Mouse (Mus musculus) neural tube, embryonic 14.5 days (tissue): ENCODE measurements around the gene Zcchc24. TPM values are rescaled to one million over a fixed set of nuclear protein-coding genes. Genes with fewer than 3 reads are reported as not detected.

ENCODE experiments used
- ATAC-seq: fragments of 200-750 bp; cut with Nextera tagmentation; 2 replicates; pipeline ENCODE4 v1.8.0; 2017; ENCODE audit warnings: low read depth, mild to moderate bottlenecking, moderate TSS enrichment, moderate library complexity
- H3K27ac ChIP-seq: fragments of 300-500 bp; sonication (generic); 2 replicates; pipeline ENCODE4 v1.5.1; 2014; ENCODE audit warnings: low read depth, mild to moderate bottlenecking, control low read depth, low read length, moderate library complexity, mixed read lengths
- H3K27me3 ChIP-seq: fragments of 300-500 bp; sonication (generic); 2 replicates; pipeline ENCODE4 v1.6.1; 2014; ENCODE audit warnings: low read length; ENCODE audit not compliant: control insufficient read depth, insufficient read depth
- H3K36me3 ChIP-seq: fragments of 300-500 bp; sonication (generic); 2 replicates; pipeline ENCODE4 v1.6.1; 2014; ENCODE audit warnings: low read length, mixed read lengths; ENCODE audit not compliant: control insufficient read depth, insufficient read depth
- H3K4me1 ChIP-seq: fragments of 300-500 bp; sonication (generic); 2 replicates; pipeline ENCODE4 v1.6.1; 2014; ENCODE audit warnings: low read length; ENCODE audit not compliant: control insufficient read depth, insufficient read depth
- H3K4me2 ChIP-seq: fragments of 300-500 bp; sonication (generic); 2 replicates; pipeline ENCODE4 v1.6.1; 2014; ENCODE audit warnings: mild to moderate bottlenecking, low read depth, low read length, control low read depth
- H3K4me3 ChIP-seq: fragments of 300-500 bp; sonication (generic); 2 replicates; pipeline ENCODE4 v1.5.1; 2014; ENCODE audit warnings: low read depth, low read length, control low read depth, mixed read lengths
- H3K9ac ChIP-seq: fragments of 300-500 bp; sonication (generic); replicated peaks from 2 replicates; pipeline ENCODE4 v1.6.1; 2014; ENCODE audit warnings: low read depth, mild to moderate bottlenecking, control low read depth, low read length, mixed read lengths
- H3K9me3 ChIP-seq: fragments of 300-500 bp; sonication (generic); 2 replicates; pipeline ENCODE4 v1.6.1; 2016; ENCODE audit warnings: low read length; ENCODE audit not compliant: control insufficient read depth
- WGBS: fragments of 180-500 bp; shearing (Covaris S2); extraction: QIAGEN DNeasy Blood & Tissue Kit; methylation state at CpG from one replicate; pipeline ENCODE4 v1.1.7; 2014; 5-methylcytosine and 5-hydroxymethylcytosine counted together
- polyA plus RNA-seq: library from polyadenylated mRNA; unstranded; fragments of >200 nt; fragmentation: Nextera tagmentation; extraction: Ambion mirVana; gene quantifications from 2 replicates; pipeline ENCODE4 v1.2.1, GENCODE M21; 2014

Zcchc24 gene
- polyA plus RNA-seq, 1 experiment from 2014 or later: 11.0 TPM

GRCm38 (mm10) chr14:25719371-25719770 lies 49.5 kb downstream of the Zcchc24 start:
- H3K36me3 ChIP-seq: no peaks in the 10 kb centered on the region
- no peak overlapping the region for H3K4me3 ChIP-seq
- WGBS: 60% methylated on average over 9 of the region's 9 CpGs
- H3K4me1 ChIP-seq: no peaks in the 10 kb centered on the region
- H3K27me3 ChIP-seq: no peaks in the 10 kb centered on the region
- no peaks in the 10 kb centered on the region for H3K9me3 ChIP-seq
- H3K4me2 ChIP-seq: no peak overlapping the region
- H3K27ac ChIP-seq: no peak overlapping the region
- no peak overlapping the region for H3K9ac ChIP-seq
- no peak for ATAC-seq

- Histone ChIP-seq H3K4me1 (no peaks in the 10 kb centered on the region), H3K9ac (no peak overlapping the region), H3K36me3 (no peaks in the 10 kb centered on the region), H3K4me3 (no peak overlapping the region), H3K27ac (no peak overlapping the region), H3K9me3 (no peaks in the 10 kb centered on the region), H3K4me2 (no peak overlapping the region), H3K27me3 (no peaks in the 10 kb centered on the region)
- 0% methylated on average over 2 of the region's 2 CpGs for WGBS
- ATAC-seq: no peak
Observed at GRCm38 (mm10) chr14:25718471-25718870, 50.4 kb downstream of the Zcchc24 start.

GRCm38 (mm10) chr14:25717718-25718117 lies 51.1 kb downstream of the Zcchc24 start:
- Histone ChIP-seq H3K9ac (no peak overlapping the region), H3K9me3 (no peaks in the 10 kb centered on the region), H3K27ac (no peak overlapping the region), H3K36me3 (no peaks in the 10 kb centered on the region), H3K27me3 (no peaks in the 10 kb centered on the region), H3K4me2 (no peak overlapping the region), H3K4me1 (no peaks in the 10 kb centered on the region), H3K4me3 (no peak overlapping the region)
- ATAC-seq: no peak
- 94% methylated on average over 8 of the region's 8 CpGs for WGBS

- H3K27me3 ChIP-seq: no peaks in the 10 kb centered on the region
- no peaks in the 10 kb centered on the region for H3K9me3 ChIP-seq
- H3K9ac ChIP-seq: no peak overlapping the region
- no peak overlapping the region for H3K4me3 ChIP-seq
- ATAC-seq: no peak
- 96% methylated on average over 1 of the region's 1 CpGs for WGBS
- no peaks in the 10 kb centered on the region for H3K4me1 ChIP-seq
- H3K4me2 ChIP-seq: no peak overlapping the region
- no peaks in the 10 kb centered on the region for H3K36me3 ChIP-seq
- no peak overlapping the region for H3K27ac ChIP-seq
Observed at GRCm38 (mm10) chr14:25716528-25716927, 52.3 kb downstream of the Zcchc24 start.

GRCm38 (mm10) chr14:25713443-25713842 lies 55.4 kb downstream of the Zcchc24 start:
- Histone ChIP-seq H3K36me3 (no peaks in the 10 kb centered on the region), H3K27me3 (no peaks in the 10 kb centered on the region), H3K9me3 (no peaks in the 10 kb centered on the region), H3K4me2 (no peak overlapping the region), H3K4me1 (peaks cover 4% of the 10 kb centered on the region; the same call in 1 of the 2 replicates), H3K27ac (no peak overlapping the region), H3K9ac (no peak overlapping the region), H3K4me3 (no peak overlapping the region)
- 12% methylated on average over 4 of the region's 4 CpGs for WGBS
- peak; percentile 44; the same call in 1 of the 2 replicates for ATAC-seq

- WGBS: 67% methylated on average over 8 of the region's 8 CpGs
- Histone ChIP-seq H3K9me3 (no peaks in the 10 kb centered on the region), H3K27me3 (no peaks in the 10 kb centered on the region), H3K36me3 (no peaks in the 10 kb centered on the region), H3K4me1 (peaks cover 5% of the 10 kb centered on the region; the same call in 1 of the 2 replicates), H3K4me3 (no peak overlapping the region), H3K4me2 (no peak overlapping the region), H3K27ac (no peak overlapping the region), H3K9ac (no peak overlapping the region)
- ATAC-seq: no peak
Observed at GRCm38 (mm10) chr14:25711602-25712001, 57.2 kb downstream of the Zcchc24 start.

GRCm38 (mm10) chr14:25711177-25711576 lies 57.7 kb downstream of the Zcchc24 start:
- Histone ChIP-seq H3K4me3 (no peak overlapping the region), H3K4me2 (no peak overlapping the region), H3K4me1 (peaks cover 5% of the 10 kb centered on the region; the same call in 1 of the 2 replicates), H3K27ac (no peak overlapping the region), H3K27me3 (no peaks in the 10 kb centered on the region), H3K9ac (no peak overlapping the region), H3K36me3 (no peaks in the 10 kb centered on the region), H3K9me3 (no peaks in the 10 kb centered on the region)
- 76% methylated on average over 7 of the region's 7 CpGs for WGBS
- ATAC-seq: no peak

- Histone ChIP-seq H3K9ac (no peak overlapping the region), H3K4me3 (no peak overlapping the region), H3K27me3 (no peaks in the 10 kb centered on the region), H3K9me3 (no peaks in the 10 kb centered on the region), H3K4me2 (no peak overlapping the region), H3K36me3 (no peaks in the 10 kb centered on the region), H3K4me1 (peaks cover 5% of the 10 kb centered on the region; the same call in 1 of the 2 replicates), H3K27ac (no peak overlapping the region)
- no peak for ATAC-seq
- WGBS: 58% methylated on average over 4 of the region's 4 CpGs
Observed at GRCm38 (mm10) chr14:25710681-25711080, 58.2 kb downstream of the Zcchc24 start.

GRCm38 (mm10) chr14:25710073-25710472 lies 58.8 kb downstream of the Zcchc24 start:
- no peak overlapping the region for H3K9ac ChIP-seq
- ATAC-seq: no peak
- 72% methylated on average over 4 of the region's 4 CpGs for WGBS
- no peaks in the 10 kb centered on the region for H3K27me3 ChIP-seq
- peaks cover 5% of the 10 kb centered on the region; the same call in 1 of the 2 replicates for H3K4me1 ChIP-seq
- H3K4me2 ChIP-seq: no peak overlapping the region
- H3K4me3 ChIP-seq: no peak overlapping the region
- no peak overlapping the region for H3K27ac ChIP-seq
- H3K36me3 ChIP-seq: no peaks in the 10 kb centered on the region
- no peaks in the 10 kb centered on the region for H3K9me3 ChIP-seq
